12 mouse cellular contexts compared by ENCODE assay signal in the genomic region with DNA sequence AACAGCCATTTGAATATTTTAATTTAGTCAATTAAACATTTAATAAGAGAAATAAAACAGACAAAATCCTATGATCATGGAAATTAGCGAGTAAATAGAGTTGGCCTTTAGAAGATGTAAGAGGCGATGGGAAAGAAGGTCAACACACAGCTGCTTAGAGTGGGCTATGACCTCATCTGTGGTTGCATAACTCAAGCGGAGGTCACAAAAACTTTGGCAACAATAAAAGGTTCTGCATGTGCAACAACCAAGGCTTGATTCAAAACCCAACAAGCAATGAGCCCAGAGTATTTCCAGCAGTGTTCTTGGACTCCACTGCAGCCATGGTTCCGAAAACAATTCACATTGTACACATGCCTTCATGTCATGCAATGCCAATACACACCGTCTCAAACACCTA. TPM values are rescaled to one million over a fixed set of nuclear protein-coding genes. Genes with fewer than 3 reads are reported as not detected.
DNase-seq lines count a peak whose midpoint lies in the region; ATAC-seq lines count a peak whose summit lies in the region.
"Had no signal": no experiment of that assay in that cellular context is flagged by ENCODE, and none has a peak within 500 bp of the region (broad histone marks: within the 10 kb centered on the region; RNA-seq: fewer than 3 reads in every experiment).

No protein-coding gene starts in this region.

- no peak overlapping the region for H3K4me2 ChIP-seq in kidney, embryonic 16.5 days (replicated peaks; ENCODE audit: low read depth, low read length)
- H3K4me2 ChIP-seq: hindbrain, embryonic 14.5 days; limb, embryonic 12.5 days had no signal

- DNase-seq in kidney, postnatal 14 days = peak; percentile 24
- peak; percentile 83 for DNase-seq in adrenal gland, adult 2 months
- peak; percentile 18 for DNase-seq in gastrocnemius, postnatal 14 days
- peak; percentile 75 for DNase-seq in lung, postnatal 36 days
- DNase-seq in frontal cortex, postnatal 36 days (ENCODE audit: low spot score in 2 of 2) = no peak
- DNase-seq in hindbrain, embryonic 10.5 days (ENCODE audit: low spot score) = no peak
- DNase-seq: cerebellum, postnatal 10 days; layer of hippocampus, adult 9-11 months had no signal

- ATAC-seq in kidney, embryonic 16.5 days (ENCODE audit: low FRiP score, low TSS enrichment) = no peak

- no peaks in the 10 kb centered on the region for H3K9me3 ChIP-seq in kidney, embryonic 16.5 days (ENCODE audit: low read length)
- no peaks in the 10 kb centered on the region for H3K9me3 ChIP-seq in hindbrain, embryonic 10.5 days
- H3K9me3 ChIP-seq: limb, embryonic 12.5 days had no signal

- H3K36me3 ChIP-seq in kidney, embryonic 16.5 days (ENCODE audit: insufficient read depth, low read length) = no peaks in the 10 kb centered on the region
- H3K36me3 ChIP-seq in hindbrain, embryonic 10.5 days = no peaks in the 10 kb centered on the region
- H3K36me3 ChIP-seq: limb, embryonic 12.5 days had no signal

- intact Hi-C loops in gastrocnemius, postnatal 14 days (cut with DNase I; ENCODE audit: low total_unique reads) = no loop called here

- no peak overlapping the region for H3K27ac ChIP-seq in kidney, embryonic 16.5 days (ENCODE audit: low read length)
- H3K27ac ChIP-seq in hindbrain, embryonic 10.5 days = no peak overlapping the region
- H3K27ac ChIP-seq: hindbrain, embryonic 14.5 days; limb, embryonic 12.5 days; stomach, postnatal 0 days had no signal

- H3K27me3 ChIP-seq in kidney, embryonic 16.5 days (ENCODE audit: insufficient read depth, low read length) = no peaks in the 10 kb centered on the region
- no peaks in the 10 kb centered on the region for H3K27me3 ChIP-seq in hindbrain, embryonic 10.5 days (ENCODE audit: insufficient read depth, poor library complexity, severe bottlenecking)
- H3K27me3 ChIP-seq: limb, embryonic 12.5 days had no signal

- no peak overlapping the region for H3K9ac ChIP-seq in kidney, embryonic 16.5 days (replicated peaks; ENCODE audit: low read length)
- H3K9ac ChIP-seq: hindbrain, embryonic 14.5 days; limb, embryonic 12.5 days had no signal

- H3K4me3 ChIP-seq in kidney, embryonic 16.5 days (ENCODE audit: low read length) = no peak overlapping the region
- no peak overlapping the region for H3K4me3 ChIP-seq in hindbrain, embryonic 10.5 days
- H3K4me3 ChIP-seq: limb, embryonic 12.5 days had no signal

- no peaks in the 10 kb centered on the region for H3K4me1 ChIP-seq in kidney, embryonic 16.5 days (ENCODE audit: insufficient read depth, low read length)
- H3K4me1 ChIP-seq in hindbrain, embryonic 10.5 days (replicated peaks) = no peaks in the 10 kb centered on the region

- 89% methylated on average over 5 of the region's 5 CpGs for WGBS in kidney, embryonic 16.5 days
- WGBS in hindbrain, embryonic 10.5 days = 90% methylated on average over 5 of the region's 5 CpGs

RNA-seq across cellular contexts. Expression of gene Glce, which starts 30.9 kb away (rescaled TPM):
- polyA plus RNA-seq in kidney, embryonic 16.5 days (2015; fragmentation: Nextera tagmentation; extraction: Ambion mirVana) = 20.6 and 21.7 TPM in 2 replicates
- total RNA-seq in adrenal gland, adult 2 months (2021) = 10 to 100 TPM; 31.2 to 52.0 TPM
- 1.4 and 2.4 TPM in 2 replicates for polyA plus RNA-seq in adrenal gland, adult 2 months (2012; rRNA removed)
- total RNA-seq in gastrocnemius, postnatal 14 days (2021) = 10 to 100 TPM; 12.8 to 13.2 TPM
- polyA plus RNA-seq in hindbrain, embryonic 10.5 days (2016; fragmentation: Nextera tagmentation; extraction: Ambion mirVana) = 16.5 and 19.7 TPM in 2 replicates

Comparison
In these comparisons a context has a peak if more than half of its experiments do, and no peak if none do; other contexts are left out.
1. DNase-seq: peak in kidney, postnatal 14 days (single experiment), adrenal gland, adult 2 months (single experiment), gastrocnemius, postnatal 14 days (single experiment) and lung, postnatal 36 days (single experiment); none in frontal cortex, postnatal 36 days (0 of 2) and hindbrain, embryonic 10.5 days (single experiment).